Mouse (Mus musculus): ENCODE results near the gene Rnaseh2c.

DNA sequence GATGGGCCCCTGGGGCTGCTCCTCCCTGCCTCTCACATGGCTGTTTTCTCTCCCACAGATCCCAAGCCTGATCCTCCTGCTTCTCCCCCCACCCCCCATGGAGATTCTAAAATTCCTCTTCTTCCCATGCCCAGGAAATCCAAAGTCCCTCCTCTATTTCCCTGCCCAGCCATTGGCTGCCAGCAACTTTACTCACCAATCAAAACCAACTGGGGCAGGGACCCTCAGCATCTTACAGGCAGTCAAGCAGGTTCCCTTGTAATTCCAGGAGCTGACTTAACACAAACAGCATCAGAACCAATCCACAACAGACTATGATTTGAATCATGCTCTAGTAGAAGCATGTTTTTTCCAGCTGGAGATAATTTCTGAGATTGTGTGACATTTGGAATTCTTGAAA, 28.2 kb downstream of the Rnaseh2c start:
- TF ChIP-seq CTCF (IDR thresholded peaks at IDR 0.05; ENCODE audit: control insufficient read depth, insufficient read depth, insufficient read length) (no peak), USF1 (IDR thresholded peaks at IDR 0.05; ENCODE audit: low read depth) (no peak), MAX (IDR thresholded peaks at IDR 0.05) (no peak), CEBPB (IDR thresholded peaks at IDR 0.05; ENCODE audit: low read depth) (no peak), MYOD1 (IDR thresholded peaks at IDR 0.05; ENCODE audit: control insufficient read depth, insufficient read length, low read depth) (no peak), FOSL1 (IDR thresholded peaks at IDR 0.05; ENCODE audit: insufficient read depth, low read length, poor library complexity, severe bottlenecking) (no peak), MYOG (IDR thresholded peaks at IDR 0.05; ENCODE audit: control insufficient read depth, extremely low read depth, insufficient read length) (no peak)

Measured in C2C12 (cell line).